Comparison of ENCODE assay signal across 8 mouse cellular contexts in the genomic region with DNA sequence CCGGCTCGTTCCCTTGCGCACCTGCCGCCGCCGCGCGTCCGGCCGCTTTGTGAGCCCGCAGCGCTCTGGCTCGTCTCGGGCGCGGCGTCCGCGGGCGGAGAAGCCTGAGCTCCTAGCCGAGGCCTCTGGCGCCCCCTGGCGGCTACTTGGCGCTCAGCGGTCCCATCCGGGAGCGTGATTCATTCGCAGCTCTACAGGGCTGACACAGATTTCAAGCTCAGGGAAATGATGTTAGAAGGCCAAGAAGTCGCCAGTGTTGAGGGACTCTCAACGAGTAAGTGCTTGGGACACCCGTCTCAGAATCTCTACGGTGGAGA. TPM values are rescaled to one million over a fixed set of nuclear protein-coding genes. Genes with fewer than 3 reads are reported as not detected.
DNase-seq lines count a peak whose midpoint lies in the region; TF ChIP-seq lines count a peak whose summit lies in the region.

TSS of gene Spock1 (minus strand) at position 67 of the 317 bp plus-strand sequence.

- peak; percentile 4 for DNase-seq in T-cell, adult 2 months (ENCODE audit: low spot score)
- DNase-seq in cerebellum, adult 9-10 months, result peak; percentile 96
- peak; percentile 75 to 97 for DNase-seq in frontal cortex, adult 2 months (ENCODE audit: extremely low spot score in 1 of 2, low spot score in 1 of 2)
- peak; percentile 90 for DNase-seq in hindbrain, embryonic 10.5 days (ENCODE audit: low spot score)
- peak; percentile 81 for DNase-seq in layer of hippocampus, adult 9-10 months (ENCODE audit: low spot score)
- DNase-seq in lung, adult 2 months, result peak; percentile 73
- DNase-seq in ovary, postnatal 14 days (ENCODE audit: low spot score), result peak; percentile 84
- DNase-seq in thymus, postnatal 4 days, result peak; percentile 88

- H3K9me3 ChIP-seq in hindbrain, embryonic 10.5 days, result no peaks in the 10 kb centered on the region

- no peak for TF ChIP-seq POLR2A in lung, adult 2 months (IDR thresholded peaks at IDR 0.05; ENCODE audit: borderline replicate concordance, extremely low read depth, low read depth, low read length)

- H3K27ac ChIP-seq in hindbrain, embryonic 10.5 days, result peak within 1 kb of the TSS; percentile 78

- peak within 1 kb of the TSS; percentile 63 for H3K4me3 ChIP-seq in hindbrain, embryonic 10.5 days
- H3K4me3 ChIP-seq in lung, adult 2 months (replicated peaks; ENCODE audit: extremely low read depth, low read depth, low read length), result no peak within 1 kb of the TSS

- TF ChIP-seq CTCF in lung, adult 2 months (IDR thresholded peaks at IDR 0.05; ENCODE audit: insufficient read depth, low read length), result peak; percentile 55

- peaks cover 17% of the 10 kb centered on the region for H3K4me1 ChIP-seq in hindbrain, embryonic 10.5 days (replicated peaks)
- no peaks in the 10 kb centered on the region for H3K4me1 ChIP-seq in lung, adult 2 months (ENCODE audit: control insufficient read depth, insufficient read depth, low read length)

- peaks cover 48% of the 10 kb centered on the region for H3K27me3 ChIP-seq in hindbrain, embryonic 10.5 days (ENCODE audit: insufficient read depth, poor library complexity, severe bottlenecking)

- H3K36me3 ChIP-seq in hindbrain, embryonic 10.5 days, result no peaks in the 10 kb centered on the region

- WGBS in hindbrain, embryonic 10.5 days, result 1% methylated on average over 32 of the region's 32 CpGs
- whole genome bisulfite sequencing in lung, adult 2 months, result 2% methylated on average over 32 of the region's 32 CpGs

RNA-seq across cellular contexts. Expression of gene Spock1, which starts in this region (rescaled TPM):
- 89.1 and 89.9 TPM in 2 replicates for polyA plus RNA-seq in frontal cortex, adult 2 months (2012; rRNA removed)
- polyA plus RNA-seq in hindbrain, embryonic 10.5 days (2016; fragmentation: Nextera tagmentation; extraction: Ambion mirVana), result 5.4 and 10.3 TPM in 2 replicates
- polyA plus RNA-seq in lung, adult 2 months (2012; rRNA removed), result 0.06 TPM in 2 replicates

Comparison
In these comparisons a context has a peak if more than half of its experiments do, and no peak if none do; other contexts are left out.
1. Peak in DNase-seq in lung, adult 2 months; RNA of the gene not detected or under 1 TPM.
2. DNase-seq: peak in every context shown above with its lines; median percentile 96 in cerebellum, adult 9-10 months; 90 in hindbrain, embryonic 10.5 days; 88 in thymus, postnatal 4 days; 86 in frontal cortex, adult 2 months; 84 in ovary, postnatal 14 days; 81 in layer of hippocampus, adult 9-10 months; 73 in lung, adult 2 months; 4 in T-cell, adult 2 months.